Mouse (Mus musculus) kidney, adult 9 months (tissue): ENCODE measurements around the gene Rhot2.
A peak's percentile ranks its signal among the peaks of the same experiment; 100 is the strongest.

Experiments used
- DNase-seq: peaks from one replicate; pipeline ENCODE4 v3.0.0; 2022

Rhot2 gene

GRCm38 (mm10) chr17:25794197-25794596, 50.5 kb downstream of the Rhot2 start:
- no peak for DNase-seq

- peak; percentile 82 for DNase-seq
Measured at GRCm38 (mm10) chr17:25792615-25793014, 52.0 kb downstream of the Rhot2 start, which contains the start of gene Fam173a. Fam173a (minus strand) TSS chr17:25792901.

DNA sequence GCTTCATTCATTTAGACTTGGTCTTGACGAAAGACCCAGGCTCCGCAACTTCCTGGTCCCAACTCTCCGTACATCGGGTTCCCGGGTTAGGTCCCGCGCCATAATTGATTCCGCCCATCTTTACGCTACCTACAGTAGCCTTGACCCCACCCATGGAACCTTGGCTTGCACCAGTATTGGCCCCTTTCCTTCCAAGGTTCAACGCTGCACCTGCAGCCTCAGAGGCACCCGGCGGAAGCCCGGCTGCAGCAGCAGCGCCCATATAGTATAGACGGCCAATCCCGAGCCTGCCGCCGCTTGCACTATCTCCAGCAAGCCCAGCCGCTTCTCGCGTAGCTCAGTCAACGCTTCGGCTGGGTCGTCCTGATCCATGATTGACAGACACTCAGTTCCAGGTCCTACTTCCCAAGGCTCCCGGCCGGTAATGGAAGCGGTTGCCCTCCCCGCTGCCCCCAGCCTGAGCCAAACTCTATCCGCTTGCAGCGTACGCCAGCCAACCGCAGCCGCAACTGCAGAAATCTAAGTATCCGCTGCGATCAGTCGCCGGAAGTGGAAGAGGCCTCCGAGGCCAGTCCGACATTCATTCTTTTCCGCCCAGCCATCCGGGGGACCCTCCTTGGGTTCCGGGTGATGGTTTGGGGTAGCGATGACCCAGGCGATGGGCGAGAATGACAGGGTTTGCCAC, 52.7 kb downstream of the Rhot2 start:
- DNase-seq, result peak; percentile 81

GRCm38 (mm10) chr17:25791320-25791842, 53.3 kb downstream of the Rhot2 start:
- no peak for DNase-seq
